Mouse (Mus musculus) kidney, embryonic 15.5 days (tissue): ENCODE measurements around the gene H2-Aa. TPM values are rescaled to one million over a fixed set of nuclear protein-coding genes. Genes with fewer than 3 reads are reported as not detected.

Experiments used
- ATAC-seq: fragments of 200-750 bp; cut with Nextera tagmentation; replicated peaks from 2 replicates; pipeline ENCODE4 v1.8.0; 2017; ENCODE audit warnings: moderate TSS enrichment; ENCODE audit not compliant: low FRiP score
- H3K27ac ChIP-seq: fragments of 300-500 bp; sonication (generic); 2 replicates; pipeline ENCODE4 v1.5.1; 2015; ENCODE audit warnings: mild to moderate bottlenecking, inconsistent platforms
- H3K27me3 ChIP-seq: fragments of 300-500 bp; sonication (generic); 2 replicates; pipeline ENCODE4 v1.6.1; 2015; ENCODE audit warnings: inconsistent platforms
- H3K36me3 ChIP-seq: fragments of 300-500 bp; sonication (generic); 2 replicates; pipeline ENCODE4 v1.6.1; 2015; ENCODE audit warnings: inconsistent platforms
- H3K4me1 ChIP-seq: fragments of 300-500 bp; sonication (generic); 2 replicates; pipeline ENCODE4 v1.6.1; 2015; ENCODE audit warnings: inconsistent platforms
- H3K4me2 ChIP-seq: fragments of 300-500 bp; sonication (generic); 2 replicates; pipeline ENCODE4 v1.6.1; 2015; ENCODE audit warnings: moderate library complexity, mild to moderate bottlenecking, inconsistent platforms
- H3K4me3 ChIP-seq: fragments of 300-500 bp; sonication (generic); replicated peaks from 2 replicates; pipeline ENCODE4 v1.5.1; 2015; ENCODE audit warnings: mild to moderate bottlenecking, inconsistent platforms
- H3K9ac ChIP-seq: fragments of 300-500 bp; sonication (generic); 2 replicates; pipeline ENCODE4 v1.6.1; 2015; ENCODE audit warnings: mild to moderate bottlenecking, inconsistent platforms
- H3K9me3 ChIP-seq: fragments of 300-500 bp; sonication (generic); replicated peaks from 2 replicates; pipeline ENCODE4 v1.6.1; 2016; ENCODE audit warnings: inconsistent platforms
- WGBS: fragments of 180-500 bp; shearing (Covaris S2); methylation state at CpG from one replicate; pipeline ENCODE4 v1.1.7; 2015; ENCODE audit warnings: mixed read lengths; 5-methylcytosine and 5-hydroxymethylcytosine counted together
- polyA plus RNA-seq: library from polyadenylated mRNA; unstranded; fragments of >200 nt; fragmentation: Nextera tagmentation; extraction: Ambion mirVana; gene quantifications from 2 replicates; pipeline ENCODE4 v1.2.1, GENCODE M21; 2015

H2-Aa gene
- polyA plus RNA-seq, 1 experiment from 2014 or later, result 2.3 TPM

GRCm38 (mm10) chr17:34299356-34299755 lies 11.7 kb upstream of the H2-Aa start:
- Histone ChIP-seq H3K27me3 (peaks cover 5% of the 10 kb centered on the region; the same call in 1 of the 2 replicates), H3K9ac (no peak overlapping the region), H3K36me3 (no peaks in the 10 kb centered on the region), H3K4me3 (no peak overlapping the region), H3K9me3 (no peaks in the 10 kb centered on the region), H3K4me1 (peaks cover 6% of the 10 kb centered on the region), H3K4me2 (no peak overlapping the region), H3K27ac (no peak overlapping the region)
- 71% methylated on average over 3 of the region's 3 CpGs for WGBS
- no peak for ATAC-seq

- H3K27me3 ChIP-seq, result peaks cover 5% of the 10 kb centered on the region; the same call in 1 of the 2 replicates
- peak; percentile 64; the same call in 1 of the 2 replicates for ATAC-seq
- peaks cover 6% of the 10 kb centered on the region for H3K4me1 ChIP-seq
- H3K36me3 ChIP-seq, result no peaks in the 10 kb centered on the region
- peak overlapping the region; percentile 33 for H3K4me3 ChIP-seq
- H3K4me2 ChIP-seq, result peak overlapping the region; percentile 58
- H3K9ac ChIP-seq, result no peak overlapping the region
- 23% methylated on average over 23 of the region's 23 CpGs for WGBS
- no peaks in the 10 kb centered on the region for H3K9me3 ChIP-seq
- no peak overlapping the region for H3K27ac ChIP-seq
Measured at GRCm38 (mm10) chr17:34295891-34296794, 8.5 kb upstream of the H2-Aa start.

GRCm38 (mm10) chr17:34295307-34295706 lies 7.7 kb upstream of the H2-Aa start:
- no peaks in the 10 kb centered on the region for H3K36me3 ChIP-seq
- H3K4me3 ChIP-seq, result no peak overlapping the region
- no peak overlapping the region for H3K9ac ChIP-seq
- ATAC-seq, result no peak
- no peak overlapping the region for H3K4me2 ChIP-seq
- no peaks in the 10 kb centered on the region for H3K9me3 ChIP-seq
- H3K27ac ChIP-seq, result no peak overlapping the region
- peaks cover 6% of the 10 kb centered on the region for H3K4me1 ChIP-seq
- H3K27me3 ChIP-seq, result peaks cover 5% of the 10 kb centered on the region; the same call in 1 of the 2 replicates

- Histone ChIP-seq H3K4me3 (no peak overlapping the region), H3K9me3 (no peaks in the 10 kb centered on the region), H3K4me2 (no peak overlapping the region), H3K27me3 (peaks cover 5% of the 10 kb centered on the region; the same call in 1 of the 2 replicates), H3K4me1 (peaks cover 6% of the 10 kb centered on the region), H3K36me3 (no peaks in the 10 kb centered on the region), H3K9ac (no peak overlapping the region), H3K27ac (no peak overlapping the region)
- 72% methylated on average over 4 of the region's 4 CpGs for WGBS
- ATAC-seq, result no peak
Measured at GRCm38 (mm10) chr17:34294249-34294648, 6.6 kb upstream of the H2-Aa start.

- Histone ChIP-seq H3K4me1 (peaks cover 6% of the 10 kb centered on the region), H3K9ac (no peak overlapping the region), H3K9me3 (no peaks in the 10 kb centered on the region), H3K27ac (no peak overlapping the region), H3K4me3 (no peak overlapping the region), H3K4me2 (no peak overlapping the region), H3K27me3 (peaks cover 5% of the 10 kb centered on the region; the same call in 1 of the 2 replicates), H3K36me3 (no peaks in the 10 kb centered on the region)
- WGBS, result 48% methylated on average over 2 of the region's 2 CpGs
- no peak for ATAC-seq
Measured at GRCm38 (mm10) chr17:34293533-34293932, 5.9 kb upstream of the H2-Aa start.

GRCm38 (mm10) chr17:34292570-34292969 lies 4.9 kb upstream of the H2-Aa start:
- no peak for ATAC-seq
- no peaks in the 10 kb centered on the region for H3K9me3 ChIP-seq
- 91% methylated on average over 4 of the region's 4 CpGs for WGBS
- H3K9ac ChIP-seq, result no peak overlapping the region
- no peak overlapping the region for H3K4me2 ChIP-seq
- no peak overlapping the region for H3K4me3 ChIP-seq
- H3K27me3 ChIP-seq, result peaks cover 5% of the 10 kb centered on the region; the same call in 1 of the 2 replicates
- H3K36me3 ChIP-seq, result no peaks in the 10 kb centered on the region
- no peak overlapping the region for H3K27ac ChIP-seq
- peaks cover 6% of the 10 kb centered on the region for H3K4me1 ChIP-seq

GRCm38 (mm10) chr17:34291609-34292008 lies 4.0 kb upstream of the H2-Aa start:
- Histone ChIP-seq H3K36me3 (no peaks in the 10 kb centered on the region), H3K4me3 (no peak overlapping the region), H3K4me2 (no peak overlapping the region), H3K27me3 (peaks cover 2% of the 10 kb centered on the region; the same call in 1 of the 2 replicates), H3K4me1 (peaks cover 6% of the 10 kb centered on the region), H3K9ac (no peak overlapping the region), H3K9me3 (no peaks in the 10 kb centered on the region), H3K27ac (no peak overlapping the region)
- 15% methylated on average over 8 of the region's 8 CpGs for WGBS
- ATAC-seq, result peak; percentile 76; the same call in 1 of the 2 replicates

- no peaks in the 10 kb centered on the region for H3K36me3 ChIP-seq
- no peaks in the 10 kb centered on the region for H3K9me3 ChIP-seq
- H3K9ac ChIP-seq, result no peak overlapping the region
- no peak overlapping the region for H3K4me2 ChIP-seq
- H3K27me3 ChIP-seq, result 0 out of 2 replicates have a peak, but pooled peaks cover under 1% of the 10 kb centered on the region
- no peak for ATAC-seq
- H3K4me1 ChIP-seq, result no peaks in the 10 kb centered on the region
- no peak overlapping the region for H3K27ac ChIP-seq
- 66% methylated on average over 3 of the region's 3 CpGs for WGBS
- H3K4me3 ChIP-seq, result no peak overlapping the region
Measured at GRCm38 (mm10) chr17:34288131-34288530, 508 bp upstream of the H2-Aa start.

- Histone ChIP-seq H3K27ac (no peak overlapping the region), H3K4me3 (no peak overlapping the region), H3K4me2 (no peak overlapping the region), H3K36me3 (no peaks in the 10 kb centered on the region), H3K27me3 (0 out of 2 replicates have a peak, but pooled peaks cover 3% of the 10 kb centered on the region), H3K9ac (no peak overlapping the region), H3K9me3 (no peaks in the 10 kb centered on the region), H3K4me1 (no peaks in the 10 kb centered on the region)
- no peak for ATAC-seq
- WGBS, result 59% methylated on average over 6 of the region's 6 CpGs
Measured at GRCm38 (mm10) chr17:34286999-34287398, 624 bp downstream of the H2-Aa start.

- Histone ChIP-seq H3K9me3 (no peaks in the 10 kb centered on the region), H3K4me2 (no peak overlapping the region), H3K27ac (no peak overlapping the region), H3K9ac (no peak overlapping the region), H3K27me3 (0 out of 2 replicates have a peak, but pooled peaks cover 3% of the 10 kb centered on the region), H3K4me1 (no peaks in the 10 kb centered on the region), H3K36me3 (no peaks in the 10 kb centered on the region), H3K4me3 (no peak overlapping the region)
- ATAC-seq, result no peak
- WGBS, result 75% methylated on average over 5 of the region's 5 CpGs
Measured at GRCm38 (mm10) chr17:34286501-34286900, 1.1 kb downstream of the H2-Aa start.

GRCm38 (mm10) chr17:34285848-34286247 lies 1.8 kb downstream of the H2-Aa start:
- Histone ChIP-seq H3K36me3 (no peaks in the 10 kb centered on the region), H3K9ac (no peak overlapping the region), H3K4me3 (no peak overlapping the region), H3K27me3 (0 out of 2 replicates have a peak, but pooled peaks cover 3% of the 10 kb centered on the region), H3K27ac (no peak overlapping the region), H3K9me3 (no peaks in the 10 kb centered on the region), H3K4me1 (no peaks in the 10 kb centered on the region), H3K4me2 (no peak overlapping the region)
- ATAC-seq, result no peak
- WGBS, result 37% methylated on average over 4 of the region's 4 CpGs

GRCm38 (mm10) chr17:34285371-34285770 lies 2.3 kb downstream of the H2-Aa start:
- Histone ChIP-seq H3K36me3 (no peaks in the 10 kb centered on the region), H3K4me1 (no peaks in the 10 kb centered on the region), H3K27ac (no peak overlapping the region), H3K4me2 (no peak overlapping the region), H3K9ac (no peak overlapping the region), H3K9me3 (no peaks in the 10 kb centered on the region), H3K27me3 (0 out of 2 replicates have a peak, but pooled peaks cover 3% of the 10 kb centered on the region), H3K4me3 (no peak overlapping the region)
- no peak for ATAC-seq
- 73% methylated on average over 4 of the region's 4 CpGs for WGBS
